Mouse (Mus musculus): ENCODE measurements around the gene Rbm5.
A peak's percentile ranks its signal among the peaks of the same experiment; 100 is the strongest.

Rbm5 gene

DNA sequence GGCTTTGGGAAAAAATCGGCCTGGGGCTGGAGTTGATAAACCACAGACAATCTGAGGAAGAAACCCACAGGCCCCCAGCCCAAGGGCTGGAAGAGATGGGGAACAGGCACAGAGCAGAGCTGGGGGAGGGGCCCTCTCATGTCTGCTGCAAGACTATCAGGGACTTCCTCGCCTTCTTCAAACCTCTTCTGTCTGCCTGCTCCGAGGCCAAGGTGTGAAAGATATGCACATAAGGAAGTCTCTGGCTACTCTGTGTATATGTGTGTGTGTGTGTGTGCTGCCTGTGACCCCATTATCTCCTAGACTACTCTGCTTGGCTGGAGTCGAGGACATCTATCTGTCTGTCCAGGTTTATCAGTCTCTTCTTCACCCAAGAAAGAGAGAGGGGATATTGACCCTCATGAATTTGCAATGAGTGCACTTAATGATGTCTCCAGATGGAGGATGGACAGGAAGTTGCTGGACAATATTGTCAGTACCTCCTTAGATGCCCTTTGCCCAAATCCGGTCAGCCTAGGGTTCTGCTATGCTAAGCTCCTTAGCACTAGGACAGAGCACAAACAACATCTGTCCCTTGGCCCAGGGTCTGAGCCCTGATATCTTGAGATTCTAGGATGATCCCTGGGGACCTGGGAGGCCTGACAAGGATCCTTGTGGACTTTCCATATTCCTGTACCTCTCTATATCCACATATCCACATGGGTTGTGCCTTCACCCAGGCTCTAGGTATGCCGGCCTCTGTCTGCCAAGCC, 41.7 kb downstream of the Rbm5 start:
- DNase-seq = no peak

DNA sequence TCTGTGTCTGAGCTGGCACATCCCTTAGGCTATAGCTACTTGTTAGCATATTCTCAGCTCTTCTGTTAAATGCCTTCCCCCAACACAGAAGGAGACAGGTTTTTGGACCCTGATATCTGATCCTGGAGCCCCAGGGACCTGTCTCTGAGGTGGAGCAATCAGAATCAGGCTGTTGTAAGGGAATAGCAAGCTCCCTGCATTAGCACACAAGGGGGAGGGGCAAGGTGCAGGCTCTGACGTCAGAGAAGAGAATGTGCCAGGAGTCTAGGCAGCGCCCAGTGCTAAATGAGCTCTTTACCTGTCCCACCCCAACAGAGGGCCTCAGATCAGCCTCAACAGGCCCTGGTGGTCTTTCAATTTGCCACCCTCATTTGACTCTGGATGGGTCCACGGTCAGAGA, 43.8 kb downstream of the Rbm5 start:
- no peak for DNase-seq

DNA sequence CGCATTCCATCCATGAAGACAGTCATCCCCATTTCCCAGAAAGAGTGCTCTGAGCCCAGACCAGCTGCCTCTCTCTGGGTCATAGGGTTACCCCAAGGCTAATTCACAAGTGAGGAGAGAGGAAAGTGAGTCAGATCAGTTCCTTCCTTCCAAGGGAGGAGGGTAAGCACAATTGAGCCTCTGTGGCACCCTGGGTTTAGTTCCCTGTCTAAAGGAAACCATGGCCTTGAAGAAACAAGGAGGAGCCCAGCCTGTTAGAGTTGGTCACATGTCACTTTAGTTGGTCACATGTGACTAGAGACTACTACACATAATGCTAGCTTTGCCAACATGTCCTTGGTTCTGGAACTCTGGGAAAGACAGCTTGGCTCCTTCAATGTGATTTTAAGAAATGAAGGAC, 46.0 kb downstream of the Rbm5 start:
- no peak for DNase-seq

DNA sequence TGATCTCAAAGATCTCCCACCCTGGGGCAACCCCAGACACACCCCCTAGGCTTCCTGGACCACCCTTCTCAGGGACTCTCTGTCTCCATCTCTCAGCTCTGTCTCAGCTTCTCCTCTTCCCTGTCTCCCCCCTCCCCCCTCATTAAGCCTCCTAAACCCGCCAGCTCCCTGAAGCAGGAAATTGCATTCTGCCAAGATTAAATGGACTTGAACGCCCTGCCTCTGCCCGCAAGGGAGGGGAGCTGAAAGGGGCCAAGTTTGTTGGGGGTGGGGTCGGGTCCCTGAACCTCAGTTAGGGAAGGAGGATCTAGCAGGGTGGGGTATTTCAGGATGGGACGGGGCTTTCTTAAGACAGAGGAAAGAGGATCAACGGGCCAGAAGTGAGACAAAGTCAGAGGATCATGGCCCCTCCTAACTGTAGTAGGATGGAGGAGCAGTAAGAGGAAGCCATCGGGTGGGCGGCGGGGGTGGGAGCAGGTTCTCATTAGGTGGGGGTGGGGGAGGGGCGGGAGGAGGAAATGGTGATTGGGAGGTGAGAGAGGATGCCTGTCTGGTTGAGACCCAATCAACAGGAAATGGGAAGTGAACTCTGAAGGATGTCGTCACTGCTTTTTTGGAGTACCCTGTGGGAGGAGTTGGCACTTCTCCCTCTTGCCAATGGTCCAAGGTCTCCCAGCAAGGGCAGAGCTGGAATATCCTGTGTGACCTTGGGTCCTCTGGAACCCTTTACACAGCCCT, 46.8 kb downstream of the Rbm5 start:
- peak; percentile 26 for DNase-seq

DNA sequence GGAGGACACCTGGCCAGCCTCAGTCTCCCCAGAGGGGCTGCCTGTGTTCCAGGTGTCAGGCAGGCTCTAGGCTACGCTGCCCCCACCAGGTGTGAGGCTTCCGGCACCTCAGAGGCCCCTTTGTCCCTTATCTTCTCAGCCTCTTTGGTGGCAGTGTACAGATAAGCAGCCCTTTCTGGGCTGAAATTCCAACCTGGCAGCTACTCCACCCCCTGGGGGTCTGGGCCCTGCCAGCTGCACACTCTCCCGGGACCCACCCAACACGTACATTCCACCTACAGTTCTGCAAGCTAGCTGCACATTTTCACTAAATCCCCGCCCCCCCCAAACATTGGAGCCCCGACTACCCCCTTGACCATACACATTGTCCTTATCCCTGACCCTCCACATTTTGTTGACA, 47.5 kb downstream of the Rbm5 start:
- DNase-seq = no peak

DNA sequence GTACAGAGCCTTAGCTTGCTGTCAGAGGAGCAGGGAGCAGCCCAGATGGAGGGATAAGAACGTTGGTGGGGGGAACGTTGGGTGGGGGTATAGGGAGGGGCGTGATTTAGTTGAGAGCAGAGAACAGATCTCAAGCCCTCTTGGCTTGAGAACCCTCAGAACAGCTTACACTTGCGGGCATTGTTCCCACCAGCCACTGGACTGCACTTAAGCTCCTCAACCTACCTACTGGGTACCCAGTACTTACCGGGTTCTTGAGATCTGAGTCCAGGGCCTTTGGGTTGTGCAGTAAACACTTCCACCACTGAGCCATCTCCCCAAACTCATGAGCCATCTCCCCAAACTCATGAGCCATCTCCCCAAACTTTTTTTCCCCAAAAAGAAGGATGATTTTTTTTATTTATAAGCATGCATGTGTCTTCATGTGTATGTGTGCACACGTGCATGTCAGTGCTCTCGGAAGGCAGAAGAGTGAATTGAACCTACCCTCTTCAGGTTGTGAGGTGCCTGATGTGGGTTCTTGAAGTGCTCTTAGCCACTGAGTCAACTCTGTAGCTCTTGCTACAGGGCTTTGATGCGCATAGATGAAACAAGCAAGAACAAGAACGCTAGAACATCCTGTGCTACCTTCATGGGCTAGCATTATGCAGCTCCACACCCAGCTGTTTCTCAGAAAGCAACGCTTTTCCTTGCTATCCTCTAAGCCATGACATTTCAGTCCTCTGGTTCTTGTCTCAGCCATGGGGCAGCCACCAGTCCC, 51.8 kb downstream of the Rbm5 start:
- no peak for DNase-seq

DNA sequence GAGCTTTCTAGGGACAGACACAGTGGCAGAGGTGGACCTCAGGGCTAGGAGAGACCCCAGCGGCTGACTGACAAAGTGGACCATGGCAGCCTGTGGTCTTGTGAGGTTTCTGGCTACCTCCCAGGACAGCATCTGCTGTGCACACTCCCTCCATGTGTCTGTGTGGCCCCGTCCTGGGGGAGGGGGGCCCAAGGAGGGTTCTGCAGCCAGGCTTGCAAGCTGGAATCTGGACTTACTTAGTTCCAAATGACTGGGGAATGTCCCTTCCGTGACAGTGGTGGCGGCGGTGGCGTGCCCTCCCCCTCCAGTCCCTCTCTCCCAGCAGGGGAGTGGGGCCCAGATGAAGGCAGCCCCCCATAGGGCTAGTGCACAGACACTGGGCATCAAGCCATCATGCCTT, 53.8 kb downstream of the Rbm5 start:
- DNase-seq = no peak

DNA sequence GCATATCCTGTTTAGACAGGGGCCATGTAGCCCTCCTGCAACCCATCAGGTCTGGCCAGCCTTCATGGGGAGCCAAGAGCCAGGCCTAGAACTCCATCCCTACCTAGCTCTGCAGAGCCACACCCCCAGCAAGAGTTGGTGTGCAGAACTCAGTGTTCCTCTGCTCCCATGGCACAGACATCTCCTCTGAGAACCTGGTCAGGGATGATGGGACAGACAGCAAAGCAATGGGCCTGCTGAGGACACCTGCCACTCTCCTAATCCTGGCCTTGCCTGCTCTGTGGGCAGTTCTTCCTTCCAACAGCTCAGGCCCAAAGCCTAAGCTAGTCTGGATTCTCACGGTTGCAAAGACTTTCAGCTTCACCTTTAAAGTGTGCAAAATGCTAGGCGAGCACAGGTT, 55.2 kb downstream of the Rbm5 start:
- DNase-seq = no peak

DNA sequence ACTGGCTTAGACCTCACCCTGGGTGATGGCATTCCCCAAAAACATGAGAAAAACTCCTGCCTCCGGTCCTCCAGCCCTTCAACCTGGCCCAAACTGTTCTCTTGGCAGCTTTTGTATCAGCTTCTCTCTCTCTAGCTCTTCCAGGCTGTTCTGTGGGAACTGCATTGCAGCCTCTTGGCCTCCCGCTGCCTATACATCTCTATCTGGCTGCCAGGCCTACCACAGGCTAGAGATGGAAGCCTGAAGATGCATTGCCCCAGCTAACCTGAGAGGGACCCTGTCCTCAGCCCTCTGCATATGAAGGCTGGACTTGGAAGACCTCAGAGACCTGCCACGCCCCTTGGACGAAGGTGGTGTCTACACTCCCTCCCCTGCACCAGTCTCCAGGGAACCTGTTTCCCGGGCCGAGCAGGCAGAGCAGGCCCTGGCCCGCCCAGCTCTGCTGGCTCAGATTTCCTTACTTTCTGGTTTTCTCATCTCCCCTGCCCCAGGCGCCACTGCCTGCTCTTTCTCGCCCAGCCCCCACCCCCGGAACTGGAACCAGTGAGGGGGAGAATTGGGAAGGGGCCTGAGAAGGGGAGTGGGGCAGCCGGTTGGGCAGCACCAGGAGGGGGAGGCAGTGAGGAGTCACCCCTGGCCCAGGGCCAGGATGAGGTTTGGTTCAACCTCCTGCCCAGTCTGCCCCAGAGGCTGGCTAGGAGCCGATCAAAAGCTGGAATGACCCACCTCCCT, 56.4 kb downstream of the Rbm5 start:
- peak; percentile 39 for DNase-seq

DNA sequence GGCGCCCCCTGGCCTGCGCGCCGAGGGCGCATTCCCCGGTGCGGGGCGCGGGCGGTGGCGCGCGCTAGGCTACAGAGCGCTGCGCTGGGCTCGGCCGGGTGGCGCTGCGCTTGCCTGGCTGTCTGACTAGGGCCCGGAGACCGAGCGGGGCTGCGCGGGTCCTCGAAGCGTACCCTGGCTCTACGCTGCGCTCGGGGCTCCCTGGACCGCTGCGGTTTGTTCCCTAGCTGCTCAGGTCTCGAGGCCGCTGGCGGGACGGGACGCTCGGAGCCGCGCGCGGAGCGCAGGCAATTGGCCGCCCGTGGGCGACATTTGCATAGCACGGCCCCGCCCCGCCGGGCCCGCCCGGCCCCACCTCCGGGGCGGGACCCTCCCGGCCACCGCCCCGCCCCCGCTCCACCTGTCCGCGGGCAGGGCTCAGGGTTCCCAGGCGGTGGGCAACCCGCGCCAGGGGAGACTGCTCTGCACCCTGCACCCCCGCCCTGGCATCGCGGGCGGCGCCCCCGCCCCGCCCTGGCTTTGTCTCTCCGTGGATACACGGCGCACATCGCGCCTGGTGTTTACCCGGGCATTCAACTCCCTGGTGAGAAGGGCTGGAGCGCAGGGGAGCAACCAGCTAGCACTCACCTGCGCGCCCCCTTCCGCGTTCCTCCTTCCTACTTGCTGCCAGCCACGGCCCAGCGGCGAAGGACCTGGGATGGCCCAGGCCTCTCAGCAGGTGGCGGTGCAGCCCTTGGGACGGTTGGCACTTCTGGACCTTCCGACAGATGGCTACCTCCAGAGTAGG, 60.9 kb downstream of the Rbm5 start, which contains the start of gene Sema3f:
Sema3f (minus strand) TSS at position 779 of the 787 bp plus-strand sequence.
- DNase-seq = peak; percentile 83

DNA sequence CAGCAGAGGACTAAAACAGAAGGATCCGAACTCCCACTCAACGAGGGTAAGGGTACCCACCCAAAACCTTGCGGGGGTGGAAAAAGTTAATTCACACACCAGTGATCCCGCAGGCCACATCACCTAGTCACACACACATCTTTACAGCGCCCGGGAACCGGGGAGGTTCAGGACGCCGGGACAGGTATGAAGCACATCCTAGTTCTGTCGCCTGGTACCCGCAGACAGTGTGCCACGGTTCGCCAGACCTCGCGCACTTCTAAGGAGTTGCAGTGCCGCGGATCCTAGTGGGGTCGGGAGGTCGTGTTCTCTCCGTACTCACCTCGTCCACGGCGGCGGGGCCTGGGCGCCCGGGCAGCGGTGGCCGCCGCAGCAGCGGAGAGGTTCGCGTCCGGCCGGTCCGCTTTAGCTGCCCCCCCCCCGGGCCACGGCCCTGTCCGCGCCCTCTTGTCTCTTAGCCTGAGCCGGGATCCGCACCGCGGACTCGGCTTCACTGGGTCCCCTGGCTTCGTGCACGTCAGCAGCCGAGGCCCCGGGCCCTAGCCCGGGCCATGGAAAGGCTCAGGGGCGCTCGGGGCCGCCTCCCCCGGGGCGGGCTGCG, 61.6 kb downstream of the Rbm5 start:
- no peak for DNase-seq

DNA sequence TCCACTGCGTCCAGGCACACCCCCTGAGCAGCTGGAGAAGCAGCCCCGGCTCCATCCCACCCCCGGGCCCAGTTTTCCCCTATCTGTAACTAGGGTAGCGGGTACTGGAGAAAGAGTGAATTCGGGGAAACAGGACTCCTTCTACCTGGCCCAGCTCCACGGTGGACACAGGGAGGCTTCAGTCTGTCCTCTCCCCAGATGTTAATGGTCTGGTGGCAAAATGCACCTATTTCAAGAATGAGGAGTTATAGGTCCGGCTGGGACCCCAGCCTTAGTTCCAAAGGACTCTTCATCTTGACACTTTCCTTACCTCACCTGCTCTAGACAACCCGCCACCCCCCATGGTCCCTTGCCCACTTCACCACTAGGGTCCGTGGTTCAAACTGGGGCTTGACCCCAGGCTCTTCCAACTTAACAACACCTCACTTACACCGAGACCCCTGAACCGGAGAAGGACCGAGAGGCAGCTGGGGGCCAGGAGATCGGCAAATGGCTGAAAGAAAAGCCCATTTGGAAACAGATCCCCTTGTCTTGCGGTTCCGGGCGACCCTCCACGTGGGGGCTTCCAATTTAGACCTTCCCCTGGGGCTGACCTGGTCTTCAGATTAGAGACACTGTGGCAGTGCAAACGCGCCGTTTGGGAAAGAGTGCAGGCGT, 62.2 kb downstream of the Rbm5 start:
- no peak for DNase-seq

DNA sequence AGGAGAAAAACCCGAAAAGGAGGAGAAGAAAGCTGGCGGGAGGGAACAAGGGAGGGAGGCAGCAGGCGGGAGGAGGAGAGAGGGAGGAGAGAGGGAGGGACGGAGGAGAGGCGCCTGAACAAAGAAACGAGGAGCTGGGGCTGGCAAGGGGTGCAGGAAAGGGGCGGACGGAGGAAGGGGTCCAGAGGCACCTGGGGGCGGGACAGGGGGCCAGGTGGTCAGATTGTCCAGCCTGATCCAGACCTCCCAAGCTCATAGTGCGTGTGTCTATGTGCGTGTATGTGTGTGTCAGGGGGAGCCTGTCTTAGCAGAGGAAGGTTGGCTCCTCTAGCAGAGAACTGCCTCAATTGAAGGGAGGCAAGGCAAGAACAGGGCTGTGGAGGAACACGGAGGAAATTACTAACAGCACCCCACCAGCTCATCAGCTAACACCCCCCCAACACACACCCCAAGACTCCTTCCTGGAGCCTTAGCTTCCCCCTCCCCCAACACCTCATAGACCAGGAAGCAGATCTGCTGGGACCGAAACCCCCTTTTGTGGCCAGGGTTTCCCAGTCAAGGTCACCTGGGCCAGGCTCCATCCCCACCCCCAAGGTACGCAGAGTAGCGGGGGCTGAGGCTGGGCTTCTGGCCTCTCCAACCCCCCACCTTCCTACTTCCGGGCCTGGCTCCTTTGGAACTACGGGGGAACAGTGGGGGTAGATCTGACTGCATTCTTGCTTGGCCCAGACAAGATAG, 62.9 kb downstream of the Rbm5 start:
- DNase-seq = peak; percentile 37

DNA sequence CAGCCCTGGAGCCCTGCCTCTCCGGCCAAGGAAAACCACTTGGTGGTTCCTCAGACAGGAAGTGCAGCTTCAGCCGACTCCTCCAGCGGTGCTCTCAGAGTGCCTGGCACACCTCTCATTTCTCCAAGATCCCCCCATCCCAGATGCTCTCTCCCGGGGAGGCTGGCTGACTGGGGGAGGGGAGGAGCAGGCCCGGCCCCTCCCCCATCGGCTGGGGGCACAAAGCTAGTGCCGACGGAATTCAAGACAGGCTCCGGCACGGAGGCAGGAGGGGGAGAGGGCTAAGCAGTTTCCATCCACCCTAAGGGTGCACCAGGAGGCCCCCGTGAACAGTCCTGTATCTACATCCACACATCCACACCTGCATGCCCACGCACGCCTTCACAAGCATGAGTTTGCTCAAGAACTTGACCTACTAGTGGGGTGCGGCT, 64.0 kb downstream of the Rbm5 start:
- peak; percentile 29 for DNase-seq

DNA sequence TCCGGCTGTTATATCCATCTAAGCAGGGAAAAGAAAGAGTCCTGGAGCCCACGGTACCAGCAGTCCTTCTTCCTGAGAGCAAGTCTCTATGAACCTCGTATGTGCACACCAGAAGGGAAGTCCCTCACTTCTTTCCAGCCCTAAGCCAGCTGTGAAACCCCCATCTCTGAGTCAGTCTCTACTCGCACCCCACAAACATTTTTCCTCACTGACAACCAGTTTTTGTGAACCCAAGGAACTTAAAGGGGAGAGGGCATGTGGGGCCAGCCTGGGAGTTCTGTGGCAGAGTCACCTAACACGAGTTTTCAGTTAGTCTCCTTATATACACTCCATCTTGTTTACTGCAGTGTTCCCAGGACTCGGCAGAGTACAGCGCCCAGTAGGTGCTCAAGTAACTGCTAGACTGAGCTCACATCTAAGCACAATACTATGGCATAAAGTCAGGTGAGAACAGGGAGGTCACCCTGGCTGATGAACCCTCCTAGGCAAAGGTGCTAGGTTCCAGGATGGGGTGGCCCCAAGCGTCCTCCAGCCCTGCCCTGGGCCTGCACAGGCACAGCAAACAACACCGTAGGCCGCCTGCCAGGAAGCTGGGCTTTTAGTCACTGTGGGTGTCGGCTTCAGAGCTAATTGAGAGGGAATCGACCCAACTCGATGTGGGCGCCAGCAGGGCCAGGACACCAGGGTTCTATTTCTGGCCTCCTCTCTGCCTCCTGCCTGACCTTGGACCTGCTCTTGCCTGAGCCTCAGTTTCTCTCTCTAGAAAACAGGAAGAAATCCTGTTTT, 67.3 kb downstream of the Rbm5 start:
- DNase-seq = no peak

DNA sequence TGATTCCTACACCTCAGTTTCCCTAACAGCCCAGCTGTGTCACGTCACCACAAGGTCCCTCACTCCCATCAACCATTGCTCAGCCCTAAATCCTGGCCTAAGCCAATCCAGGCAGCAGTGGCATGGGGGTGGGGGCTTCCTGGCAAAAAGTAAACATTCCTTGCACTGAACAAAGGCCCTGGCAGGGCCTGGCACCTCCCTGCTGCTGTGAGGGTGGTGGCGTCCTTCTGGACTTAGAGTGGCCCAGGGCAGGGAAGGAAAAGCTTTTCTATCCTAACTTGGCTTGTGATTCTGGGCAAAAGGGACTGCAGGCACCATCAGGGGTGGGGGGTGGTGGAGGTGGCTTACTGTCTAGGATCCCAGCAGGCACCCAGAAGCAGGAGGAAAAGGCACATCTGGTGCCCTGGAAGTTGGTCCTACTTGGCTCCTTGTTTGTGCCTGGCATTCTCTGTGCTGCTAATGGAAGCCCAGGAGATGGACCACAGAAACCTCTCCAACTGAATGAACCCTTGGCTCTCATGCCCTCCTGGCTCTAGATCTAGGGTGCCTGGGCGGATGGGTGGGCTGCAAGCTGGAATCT, 68.1 kb downstream of the Rbm5 start:
- DNase-seq = no peak

DNA sequence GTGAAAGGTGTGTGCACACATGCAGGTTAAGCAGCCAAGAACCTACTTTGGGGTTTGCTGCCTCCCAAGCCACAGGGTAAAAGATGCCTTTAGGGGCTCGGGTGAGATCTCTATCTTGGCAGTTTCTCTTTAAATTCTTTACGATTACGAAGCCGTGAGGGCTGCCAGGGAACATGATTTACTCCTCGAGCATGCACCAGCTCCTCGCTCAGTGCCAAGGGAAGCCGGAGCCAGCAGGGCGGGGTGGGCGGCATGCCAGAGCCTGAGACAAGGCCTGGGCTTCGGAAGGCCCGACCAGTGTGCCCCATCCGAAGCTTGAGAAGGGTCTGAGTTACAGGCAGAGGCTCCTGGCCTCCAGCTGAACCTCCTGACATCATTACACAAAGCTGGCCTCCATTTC, 69.2 kb downstream of the Rbm5 start:
- DNase-seq = no peak

DNA sequence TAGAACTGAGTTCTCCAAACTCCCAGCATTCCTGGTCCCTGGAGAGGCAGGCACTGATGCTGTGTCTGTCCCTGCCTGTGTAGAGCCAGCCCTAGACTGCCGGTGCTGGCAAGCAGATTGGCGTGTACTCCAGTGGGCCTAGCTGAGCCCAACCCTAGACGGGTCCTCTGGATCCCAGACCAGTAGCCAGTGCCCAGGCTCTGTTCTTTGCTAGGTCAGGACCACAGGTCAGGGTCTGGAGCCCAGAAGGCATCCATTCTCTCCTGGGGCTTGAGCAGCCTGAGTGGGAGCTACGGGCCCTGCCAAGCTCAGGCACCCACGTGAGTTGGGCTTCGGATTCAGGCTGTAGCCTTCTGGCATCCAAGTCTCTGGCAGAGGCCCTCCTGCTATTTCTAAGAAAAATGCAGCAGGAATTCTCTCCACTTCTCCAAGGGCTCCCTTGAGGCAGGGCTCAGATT, 70.7 kb downstream of the Rbm5 start:
- DNase-seq = no peak

DNA sequence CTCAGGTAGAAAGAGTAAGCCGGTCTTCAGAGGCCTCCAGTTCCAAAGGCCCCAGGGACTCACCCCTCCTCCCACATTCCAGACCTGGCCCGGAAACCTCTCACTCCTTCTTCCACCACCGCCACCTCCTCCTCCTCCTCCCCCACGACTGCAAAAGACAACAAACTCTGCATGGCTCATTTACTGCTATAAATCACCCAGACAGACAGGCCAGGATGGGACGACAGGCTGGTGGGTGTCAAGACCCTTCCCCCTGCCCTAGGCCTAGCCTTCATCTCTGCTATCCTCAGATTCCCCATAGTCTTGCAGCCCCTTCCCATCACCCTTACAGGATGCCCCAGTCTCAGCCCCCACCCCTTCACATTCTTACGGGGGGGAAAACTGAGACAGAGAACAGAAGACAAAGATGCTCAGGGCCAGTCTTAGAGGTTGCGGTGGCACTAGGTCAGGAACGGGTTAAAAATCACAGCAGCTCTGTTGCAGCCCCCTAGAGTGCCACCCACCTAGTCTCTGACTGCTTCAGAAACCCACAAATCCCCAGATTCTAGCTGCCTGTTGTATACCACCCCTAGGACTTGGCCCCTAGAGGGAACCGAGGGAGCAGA, 71.3 kb downstream of the Rbm5 start:
- DNase-seq = no peak
